24 mouse cellular contexts compared by ENCODE assay signal in the genomic region with DNA sequence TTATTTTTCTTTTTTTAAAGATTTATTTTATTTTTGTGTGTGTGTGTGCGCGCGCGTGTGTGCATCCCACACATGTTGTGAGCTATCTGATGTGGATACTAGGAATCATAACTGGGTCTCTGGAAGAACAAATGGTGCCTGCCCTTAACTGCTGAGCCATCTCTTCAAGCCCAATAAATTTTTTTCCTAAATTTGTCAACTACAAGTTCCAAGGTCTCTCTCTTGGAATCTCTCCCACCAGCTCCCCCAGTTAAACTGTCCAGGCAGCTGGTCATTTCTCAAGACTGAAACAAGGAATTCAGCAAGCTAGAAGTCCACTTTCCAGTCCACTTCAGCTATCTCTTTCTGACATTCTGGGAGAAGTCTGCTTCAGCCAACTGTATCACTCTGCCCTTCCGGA. TPM values are rescaled to one million over a fixed set of nuclear protein-coding genes. Genes with fewer than 3 reads are reported as not detected.
A peak's percentile ranks its signal among the peaks of the same experiment; 100 is the strongest.
DNase-seq lines count a peak whose midpoint lies in the region; ATAC-seq and TF ChIP-seq lines count a peak whose summit lies in the region.
"Had no signal": no experiment of that assay in that cellular context is flagged by ENCODE, and none has a peak within 500 bp of the region (broad histone marks: within the 10 kb centered on the region; RNA-seq: fewer than 3 reads in every experiment).

No protein-coding gene starts in this region.

- WGBS in forebrain, embryonic 13.5 days = 96% methylated on average over 5 of the region's 5 CpGs
- WGBS in forebrain, embryonic 10.5 days = 97% methylated on average over 5 of the region's 5 CpGs
- WGBS in midbrain, embryonic 16.5 days = 95% methylated on average over 5 of the region's 5 CpGs

- intact Hi-C loops in left cerebral cortex, adult 2 months (cut with DNase I) = no loop called here

- peak overlapping the region; percentile 10; the same call in 1 of the 2 replicates for H3K27ac ChIP-seq in forebrain, embryonic 13.5 days
- H3K27ac ChIP-seq in forebrain, embryonic 10.5 days = no peak overlapping the region
- peak overlapping the region; percentile 52 for H3K27ac ChIP-seq in left cerebral cortex, adult 2 months
- H3K27ac ChIP-seq in midbrain, embryonic 16.5 days (ENCODE audit: low read length) = peak overlapping the region; percentile 31
- H3K27ac ChIP-seq: embryonic facial prominence, embryonic 12.5 days; gastrocnemius, adult 2 months; hindbrain, embryonic 12.5 days; limb, embryonic 10.5 days; liver, embryonic 15.5 days; lung, embryonic 15.5 days had no signal

- no peak overlapping the region for H3K4me2 ChIP-seq in forebrain, embryonic 13.5 days
- no peak overlapping the region for H3K4me2 ChIP-seq in midbrain, embryonic 16.5 days (ENCODE audit: low read length)
- H3K4me2 ChIP-seq: embryonic facial prominence, embryonic 12.5 days; hindbrain, embryonic 12.5 days; liver, embryonic 15.5 days; lung, embryonic 15.5 days had no signal

- TF ChIP-seq CTCF in left cerebral cortex, adult 2 months (IDR thresholded peaks at IDR 0.05) = no peak

- no peaks in the 10 kb centered on the region for H3K27me3 ChIP-seq in forebrain, embryonic 13.5 days
- no peaks in the 10 kb centered on the region for H3K27me3 ChIP-seq in forebrain, embryonic 10.5 days (ENCODE audit: poor library complexity, severe bottlenecking)
- H3K27me3 ChIP-seq in midbrain, embryonic 16.5 days (ENCODE audit: control insufficient read depth, insufficient read depth, low read depth, low read length) = no peaks in the 10 kb centered on the region
- H3K27me3 ChIP-seq: embryonic facial prominence, embryonic 12.5 days; hindbrain, embryonic 12.5 days; liver, embryonic 15.5 days; lung, embryonic 15.5 days had no signal

- H3K4me1 ChIP-seq in forebrain, embryonic 13.5 days = peaks cover 22% of the 10 kb centered on the region
- peaks cover 17% of the 10 kb centered on the region for H3K4me1 ChIP-seq in forebrain, embryonic 10.5 days
- peaks cover 19% of the 10 kb centered on the region for H3K4me1 ChIP-seq in midbrain, embryonic 16.5 days (ENCODE audit: control insufficient read depth, insufficient read depth, low read length)
- H3K4me1 ChIP-seq: liver, embryonic 15.5 days had no signal

- no peaks in the 10 kb centered on the region for H3K9me3 ChIP-seq in forebrain, embryonic 13.5 days (replicated peaks)
- peaks cover 5% of the 10 kb centered on the region; the same call in 1 of the 2 replicates for H3K9me3 ChIP-seq in forebrain, embryonic 10.5 days
- no peaks in the 10 kb centered on the region for H3K9me3 ChIP-seq in midbrain, embryonic 16.5 days (replicated peaks; ENCODE audit: control insufficient read depth, low read length, poor library complexity, severe bottlenecking)
- H3K9me3 ChIP-seq: embryonic facial prominence, embryonic 12.5 days; limb, embryonic 10.5 days; liver, embryonic 15.5 days; lung, embryonic 15.5 days had no signal

- H3K9ac ChIP-seq in forebrain, embryonic 13.5 days = no peak overlapping the region
- no peak overlapping the region for H3K9ac ChIP-seq in midbrain, embryonic 16.5 days (ENCODE audit: low read depth, low read length)
- H3K9ac ChIP-seq: embryonic facial prominence, embryonic 12.5 days; hindbrain, embryonic 12.5 days; liver, embryonic 15.5 days; lung, embryonic 15.5 days had no signal

- DNase-seq in forebrain, embryonic 10.5 days (ENCODE audit: extremely low spot score, low spot score) = no peak
- peak; percentile 33 for DNase-seq in kidney, adult 9 months
- no peak for DNase-seq in kidney, postnatal 25 days
- no peak for DNase-seq in left cerebral cortex, adult 2 months (ENCODE audit: extremely low spot score in 1 of 2, low spot score in 2 of 2)
- DNase-seq in left cerebral cortex, adult 9 months (ENCODE audit: low spot score in 2 of 2) = no peak
- DNase-seq: cerebellum, adult 18-20 months; cerebellum, postnatal 14 days; gastrocnemius, adult 2 months; kidney, postnatal 36 days; liver; lung, postnatal 36 days; retina, postnatal 1 day; spleen, adult 18-20 months; thymus, postnatal 14 days had no signal

- ATAC-seq in forebrain, embryonic 13.5 days = no peak
- ATAC-seq in midbrain, embryonic 16.5 days = no peak
- ATAC-seq: CD4-positive, CD25-positive, alpha-beta regulatory T cell, adult 4 months; inflammation-experienced regulatory T-cells, adult 6 months had no signal

- H3K36me3 ChIP-seq in forebrain, embryonic 13.5 days (ENCODE audit: poor library complexity, severe bottlenecking) = no peaks in the 10 kb centered on the region
- H3K36me3 ChIP-seq in forebrain, embryonic 10.5 days (replicated peaks) = 0 out of 2 replicates have a peak, but pooled peaks cover 4% of the 10 kb centered on the region
- no peaks in the 10 kb centered on the region for H3K36me3 ChIP-seq in midbrain, embryonic 16.5 days (ENCODE audit: control insufficient read depth, insufficient read depth, low read length)
- H3K36me3 ChIP-seq: embryonic facial prominence, embryonic 12.5 days; hindbrain, embryonic 12.5 days; limb, embryonic 10.5 days; liver, embryonic 15.5 days; lung, embryonic 15.5 days had no signal

- H3K4me3 ChIP-seq in forebrain, embryonic 13.5 days = no peak overlapping the region
- no peak overlapping the region for H3K4me3 ChIP-seq in forebrain, embryonic 10.5 days
- no peak overlapping the region; the same call in 1 of the 2 replicates for H3K4me3 ChIP-seq in left cerebral cortex, adult 2 months
- H3K4me3 ChIP-seq in midbrain, embryonic 16.5 days (ENCODE audit: low read depth, low read length) = no peak overlapping the region
- H3K4me3 ChIP-seq: embryonic facial prominence, embryonic 12.5 days; gastrocnemius, adult 2 months; hindbrain, embryonic 12.5 days; limb, embryonic 10.5 days; liver, embryonic 15.5 days; lung, embryonic 15.5 days; megakaryocyte, embryonic 14.5 days had no signal

RNA-seq across cellular contexts. Expression of gene Pxylp1, which starts 26.3 kb away (rescaled TPM):
- 47.2 and 49.2 TPM in 2 replicates for polyA plus RNA-seq in forebrain, embryonic 13.5 days (2015; fragmentation: Nextera tagmentation; extraction: Ambion mirVana)
- polyA plus RNA-seq in forebrain, embryonic 10.5 days (2016; fragmentation: Nextera tagmentation; extraction: Ambion mirVana) = 21.5 and 23.8 TPM in 2 replicates
- total RNA-seq in left cerebral cortex, adult 2 months (2021) = 10 to 100 TPM; 17.7 to 19.5 TPM
- polyA plus RNA-seq in midbrain, embryonic 16.5 days (2015; fragmentation: Nextera tagmentation; extraction: Ambion mirVana) = 39.3 and 47.8 TPM in 2 replicates
